Mouse (Mus musculus): Measurements from ENCODE around the gene Gm8271. TPM values are rescaled to one million over a fixed set of nuclear protein-coding genes. Genes with fewer than 3 reads are reported as not detected.
"Not testable (repeated sequence)": the region's sequence is repeated elsewhere in the genome, so short reads cannot be mapped to it uniquely, and the experiment has no call there.

Gm8271 gene
- polyA plus RNA-seq (2015; fragmentation: Nextera tagmentation; extraction: Ambion mirVana) = not detected in 2 replicates

GRCm38 (mm10) chr14:5185493-5185892, at the start of gene Gm8271:
TSS of gene Gm8271 (plus strand) at chr14:5185793.
- not testable (repeated sequence) for H3K9me3 ChIP-seq (ENCODE audit: low read length); H3K4me2 ChIP-seq (ENCODE audit: low read depth, low read length); H3K4me3 ChIP-seq (ENCODE audit: low read depth, low read length); H3K9ac ChIP-seq (replicated peaks); DNase-seq; H3K27me3 ChIP-seq (ENCODE audit: insufficient read depth, low read length); H3K36me3 ChIP-seq (replicated peaks; ENCODE audit: insufficient read depth, low read length); H3K4me1 ChIP-seq (ENCODE audit: insufficient read depth); ATAC-seq; H3K27ac ChIP-seq (ENCODE audit: low read depth)
- no CpG with 5 or more reads among the region's 3 CpGs for WGBS (ENCODE audit: insufficient replicate concordance)

- DNase-seq; H3K27me3 ChIP-seq (ENCODE audit: insufficient read depth, low read length); H3K9me3 ChIP-seq (ENCODE audit: low read length); H3K9ac ChIP-seq (replicated peaks); H3K27ac ChIP-seq (ENCODE audit: low read depth); H3K4me2 ChIP-seq (ENCODE audit: low read depth, low read length); H3K36me3 ChIP-seq (replicated peaks; ENCODE audit: insufficient read depth, low read length); H3K4me3 ChIP-seq (ENCODE audit: low read depth, low read length); H3K4me1 ChIP-seq (ENCODE audit: insufficient read depth); ATAC-seq: not testable (repeated sequence)
- no CpG with 5 or more reads among the region's 1 CpGs for whole genome bisulfite sequencing (ENCODE audit: insufficient replicate concordance)
Measured at GRCm38 (mm10) chr14:5164235-5164634, 21.4 kb upstream of the Gm8271 start, which contains the start of gene Gm3317. TSS of gene Gm3317 (plus strand) at chr14:5164535.

Other genes with a start within 250 kb of the Gm8271 start
- gene Gm8297, start 201.9 kb upstream of the Gm8271 start, polyA plus RNA-seq (2015; fragmentation: Nextera tagmentation; extraction: Ambion mirVana) = not detected in 2 replicates
- gene Gm3298, start 169.9 kb upstream of the Gm8271 start, polyA plus RNA-seq (2015; fragmentation: Nextera tagmentation; extraction: Ambion mirVana) = not detected in 2 replicates
- not detected in 2 replicates for gene 4930555G01Rik, start 135.2 kb upstream of the Gm8271 start, polyA plus RNA-seq (2015; fragmentation: Nextera tagmentation; extraction: Ambion mirVana)
- not detected in 2 replicates for gene Gm8281, start 114.8 kb upstream of the Gm8271 start, polyA plus RNA-seq (2015; fragmentation: Nextera tagmentation; extraction: Ambion mirVana)
- gene Gm8279, start 54.3 kb upstream of the Gm8271 start, polyA plus RNA-seq (2015; fragmentation: Nextera tagmentation; extraction: Ambion mirVana) = not detected in 2 replicates
- gene Gm3317, start 21.3 kb upstream of the Gm8271 start, polyA plus RNA-seq (2015; fragmentation: Nextera tagmentation; extraction: Ambion mirVana) = not detected in 2 replicates
- gene Gm3526, start 74.8 kb downstream of the Gm8271 start, polyA plus RNA-seq (2015; fragmentation: Nextera tagmentation; extraction: Ambion mirVana) = not detected in 2 replicates
- gene Gm3542, start 149.1 kb downstream of the Gm8271 start, polyA plus RNA-seq (2015; fragmentation: Nextera tagmentation; extraction: Ambion mirVana) = not detected in 2 replicates
- gene Gm3500, start 203.3 kb downstream of the Gm8271 start, polyA plus RNA-seq (2015; fragmentation: Nextera tagmentation; extraction: Ambion mirVana) = not detected in 2 replicates